Mouse (Mus musculus) left cerebral cortex, adult 11 months (tissue): ENCODE measurements around the gene Hoxb5.

Experiments
- DNase-seq: peaks from one replicate; pipeline ENCODE4 v3.0.0; 2022; ENCODE audit warnings: low spot score

Hoxb5 gene

DNA sequence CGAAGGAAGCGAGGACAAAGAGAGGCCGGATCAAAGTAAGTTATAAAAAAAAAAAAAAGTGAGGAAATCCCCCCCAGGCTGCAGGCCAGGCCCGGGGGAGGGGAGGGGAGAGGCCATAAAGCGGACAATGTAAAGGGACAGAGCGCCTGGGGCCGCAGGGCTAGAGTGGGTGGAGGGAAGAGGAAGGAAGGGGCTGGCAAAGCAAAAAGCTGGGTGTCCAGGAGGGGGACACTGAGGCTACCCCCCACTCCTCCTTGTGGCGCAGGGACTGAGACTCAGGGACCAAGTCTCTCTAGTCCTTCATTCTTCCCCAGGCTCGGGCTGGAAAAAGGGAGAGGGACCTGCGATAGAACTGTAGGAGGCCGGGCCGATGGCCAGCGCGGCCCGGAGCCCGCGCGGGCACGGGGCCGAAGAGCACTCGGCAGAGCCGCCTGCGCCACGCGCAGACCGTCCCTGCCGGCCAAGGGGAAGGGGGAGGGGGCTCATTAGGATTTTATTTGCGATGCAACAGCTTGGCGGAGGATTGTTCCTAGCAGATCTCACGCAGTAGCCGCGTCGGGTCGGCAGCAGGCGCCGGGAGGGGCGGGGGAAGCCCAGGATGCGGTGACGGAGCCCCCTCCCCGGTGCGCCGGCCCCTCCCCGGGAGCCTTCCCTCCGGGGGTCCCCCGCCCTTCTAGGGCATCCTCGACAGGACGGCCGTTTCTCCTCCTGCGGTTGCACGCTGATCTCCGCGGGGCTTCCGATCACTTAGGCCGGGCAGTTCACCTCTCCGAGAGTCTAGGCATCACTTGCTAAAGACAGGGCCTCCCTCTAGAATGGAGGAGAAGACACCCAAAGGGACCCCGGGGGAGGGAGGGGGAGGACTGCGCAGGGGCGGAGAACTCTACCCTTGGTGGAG lies 30.9 kb upstream of the Hoxb5 start:
- DNase-seq: no peak

DNA sequence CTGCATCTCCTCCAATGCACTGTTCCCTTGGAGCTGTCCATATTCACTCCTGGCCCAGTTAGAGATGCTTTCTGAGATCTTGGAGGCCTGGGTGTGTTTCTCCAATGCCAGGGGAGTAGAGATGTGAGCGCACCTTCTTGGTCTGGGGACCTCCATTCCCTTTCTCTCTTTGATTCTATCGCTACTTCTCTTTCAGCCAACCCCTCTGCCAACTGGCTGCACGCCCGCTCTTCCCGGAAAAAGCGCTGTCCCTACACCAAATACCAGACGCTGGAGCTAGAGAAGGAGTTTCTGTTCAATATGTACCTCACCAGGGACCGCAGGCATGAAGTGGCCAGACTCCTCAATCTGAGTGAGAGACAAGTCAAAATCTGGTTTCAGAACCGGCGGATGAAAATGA lies 28.7 kb upstream of the Hoxb5 start:
- DNase-seq: no peak

DNA sequence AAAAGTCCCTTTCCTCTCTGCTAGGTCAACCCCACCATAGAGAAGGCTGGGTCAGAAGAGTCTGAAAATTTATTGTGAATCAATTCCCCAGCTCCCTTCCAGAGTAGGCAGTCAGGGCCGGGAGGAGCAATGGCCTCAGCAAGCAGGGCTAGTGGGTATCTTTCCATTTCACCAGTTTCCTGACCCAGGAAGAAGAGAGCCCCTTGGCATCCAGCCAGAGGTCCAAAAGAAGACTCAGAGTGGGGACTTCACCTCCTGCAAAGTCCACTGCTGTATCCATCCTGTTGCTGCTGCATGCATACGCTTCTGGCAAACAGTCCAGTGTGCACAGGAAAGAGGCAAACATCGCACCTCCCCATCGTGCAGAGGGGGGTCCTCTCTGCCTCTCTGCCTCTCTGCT lies 27.2 kb upstream of the Hoxb5 start:
- no peak for DNase-seq

DNA sequence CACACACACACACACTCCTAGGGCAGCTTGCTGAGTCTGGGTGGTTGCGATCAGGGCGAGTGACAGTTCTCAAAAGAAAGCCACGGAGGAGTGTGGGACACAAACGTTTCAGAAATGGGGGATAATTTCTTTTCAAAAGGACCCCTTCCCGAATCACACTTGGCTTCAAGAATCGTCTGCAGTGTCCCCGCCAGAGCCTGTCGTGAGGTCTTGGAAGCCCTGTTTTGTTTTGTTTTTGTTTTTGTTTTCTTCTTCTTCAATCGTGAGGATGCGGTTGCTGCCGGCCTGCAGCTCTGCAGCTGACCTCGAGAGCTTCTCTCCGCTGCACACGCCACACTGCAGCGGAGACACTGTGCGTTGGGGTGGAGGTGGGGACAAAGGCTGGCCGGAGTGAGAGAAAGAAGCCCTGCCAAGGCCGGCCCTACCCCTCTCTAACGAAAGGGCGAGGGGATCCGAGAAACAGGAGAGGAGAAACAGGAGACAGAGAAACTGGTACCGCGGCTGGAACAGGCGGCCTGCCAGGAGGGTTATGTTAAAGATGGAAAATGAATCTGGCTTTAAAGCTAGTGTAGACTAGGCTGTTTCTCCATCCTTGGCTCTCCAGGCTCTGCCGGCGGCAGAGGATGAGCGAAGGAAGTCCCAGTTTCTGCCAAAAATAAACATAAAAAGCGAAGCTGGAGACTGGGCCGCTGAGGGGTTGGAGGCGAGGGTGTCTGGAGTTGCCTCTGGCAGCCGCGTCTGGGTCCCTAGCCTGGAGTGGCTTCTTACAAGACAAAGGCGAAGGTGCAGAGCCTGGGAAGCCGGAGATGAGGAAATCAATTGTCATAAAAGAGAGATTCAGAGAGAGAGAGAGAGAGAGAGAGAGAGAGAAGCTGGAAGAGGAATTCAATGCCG lies 25.7 kb upstream of the Hoxb5 start:
- DNase-seq: no peak

DNA sequence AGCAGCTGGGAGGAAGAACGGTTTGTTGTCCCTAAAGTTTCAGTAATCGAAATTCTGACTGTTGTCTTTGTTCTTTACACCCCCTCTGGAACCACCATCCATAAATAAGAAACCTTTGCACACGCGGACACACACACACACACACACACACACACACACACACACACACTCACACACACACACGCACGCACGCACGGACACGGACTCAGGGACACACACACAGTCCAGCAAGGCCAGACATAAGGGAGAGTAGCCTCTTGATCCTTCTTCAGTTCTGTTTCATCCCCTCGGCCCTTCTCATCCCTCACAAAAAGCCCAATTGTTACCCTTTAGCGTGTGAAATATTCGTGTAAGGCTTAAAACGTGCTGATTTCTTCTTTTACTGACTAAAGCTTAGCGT lies 24.8 kb upstream of the Hoxb5 start:
- DNase-seq: no peak

DNA sequence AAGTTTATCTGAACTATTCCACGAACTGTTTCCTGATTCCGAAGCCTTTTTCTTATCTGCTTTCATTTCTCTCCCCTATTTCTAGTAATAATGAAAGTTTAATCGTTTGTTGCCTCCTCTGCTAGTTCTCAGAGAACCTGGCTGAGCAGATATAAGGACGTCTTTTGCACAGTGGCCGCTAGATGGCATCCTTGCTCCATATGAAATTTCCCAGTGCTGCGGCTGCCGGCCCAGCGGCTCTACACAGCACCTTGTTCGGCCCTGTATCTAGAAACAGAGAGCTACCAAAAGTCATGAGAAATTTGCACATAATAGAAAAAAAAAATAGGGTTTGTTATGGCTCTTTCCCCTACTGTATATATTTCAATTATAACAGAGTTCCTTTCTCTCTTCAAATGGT lies 24.4 kb upstream of the Hoxb5 start:
- peak; percentile 55 for DNase-seq

DNA sequence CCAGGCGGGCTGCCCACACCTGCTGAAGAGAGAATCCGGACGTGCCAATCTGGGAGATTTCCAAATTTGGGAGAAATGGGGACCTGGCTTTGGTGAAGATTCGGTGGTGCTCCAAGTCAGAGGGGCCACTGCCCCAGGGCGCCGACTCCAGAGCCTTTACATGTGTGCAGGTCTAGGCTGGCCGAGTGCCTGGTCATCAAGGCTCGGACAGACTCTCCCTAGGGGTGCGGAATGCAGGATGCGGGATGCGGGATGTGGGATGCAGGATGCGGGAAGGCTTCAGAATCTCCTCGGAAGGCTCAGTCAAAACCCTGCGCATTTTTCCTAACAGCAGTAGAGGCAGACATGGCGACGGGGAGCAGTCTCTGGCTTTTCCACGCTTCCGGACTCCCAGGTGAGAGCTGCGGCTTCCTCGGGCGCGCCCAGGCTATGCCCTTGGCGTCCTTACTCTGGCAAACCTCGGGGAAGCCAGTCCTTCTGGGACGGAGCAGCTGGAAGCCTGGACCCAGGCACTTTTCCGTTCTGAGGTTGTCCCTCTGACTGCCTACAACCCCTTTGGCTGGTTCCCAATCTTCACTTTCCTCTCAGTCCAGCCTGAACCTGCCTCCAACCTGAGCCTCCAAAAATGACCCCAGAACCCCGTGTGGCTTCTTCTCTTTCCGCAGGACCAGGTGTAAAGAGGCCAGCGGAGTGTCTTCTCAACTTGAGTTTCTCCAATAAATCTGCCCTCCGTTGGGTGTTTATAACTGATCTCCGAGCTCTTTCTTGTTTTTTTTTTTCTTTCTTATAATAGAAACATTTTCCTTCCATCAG lies 23.5 kb upstream of the Hoxb5 start:
- DNase-seq: no peak

DNA sequence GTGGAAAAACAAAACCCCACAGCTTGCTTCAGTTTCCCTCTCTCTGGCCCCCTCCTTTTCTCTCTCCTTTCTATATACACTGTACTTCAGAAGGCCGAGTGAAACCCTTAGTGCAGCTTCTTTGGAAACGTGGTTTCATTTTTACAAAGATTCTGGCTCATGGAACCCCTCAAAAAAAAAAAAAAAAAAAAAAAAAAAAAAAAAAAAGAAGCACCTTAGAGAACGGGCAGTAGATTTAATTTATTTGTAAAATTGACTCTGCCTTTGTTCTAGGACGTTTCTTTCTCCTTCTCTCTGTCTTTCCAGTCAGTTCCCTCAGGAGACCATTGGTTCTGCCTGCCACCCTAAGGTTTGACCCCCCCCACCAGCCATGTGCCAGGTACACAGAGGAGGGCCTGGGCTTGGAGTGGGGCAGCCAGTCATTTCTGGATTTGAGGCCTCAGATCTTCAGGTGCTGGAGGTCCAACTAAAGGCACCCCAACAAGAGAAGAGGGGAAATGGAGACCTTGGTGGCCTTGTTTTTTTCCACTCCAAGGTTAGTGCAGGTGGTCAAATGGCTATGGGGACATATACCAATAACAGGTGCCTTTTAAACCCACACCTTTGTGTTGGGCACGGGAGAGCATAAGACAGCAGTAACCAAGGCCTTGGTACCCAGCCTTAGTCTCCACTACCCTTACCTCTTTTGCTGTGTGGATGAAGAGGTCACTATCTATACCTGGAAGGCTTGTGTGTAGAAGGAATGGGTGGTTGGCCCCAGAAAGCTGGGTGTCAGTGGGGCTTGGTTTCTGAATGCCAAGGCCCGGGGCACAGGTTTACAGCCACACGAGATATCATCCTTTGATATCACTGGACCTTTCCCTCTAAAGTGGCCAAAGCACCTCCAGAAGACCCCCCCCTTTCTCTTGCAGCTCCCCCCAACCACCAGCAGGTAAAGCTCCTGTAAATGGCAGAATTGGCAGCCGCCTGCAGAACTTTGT lies 22.4 kb upstream of the Hoxb5 start:
- no peak for DNase-seq

DNA sequence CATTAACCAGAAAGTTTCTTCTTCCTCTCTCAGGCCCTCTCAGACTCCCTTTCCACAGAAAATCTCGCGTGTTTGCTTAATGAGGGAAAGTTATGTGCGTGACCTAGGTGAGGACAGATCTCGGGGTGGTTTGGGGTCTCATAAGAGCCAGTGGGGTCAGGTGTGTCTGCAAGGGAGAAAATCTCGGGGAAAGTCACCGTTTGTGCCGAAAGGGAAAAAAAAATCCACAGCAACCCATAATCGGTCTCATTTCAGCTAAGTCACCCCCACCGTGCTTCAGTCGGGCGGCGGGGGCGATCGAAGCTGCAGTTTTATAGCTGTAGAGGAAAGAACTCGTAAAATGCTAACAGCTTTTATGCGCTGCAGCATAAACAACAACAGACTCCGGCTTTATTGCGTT lies 21.7 kb upstream of the Hoxb5 start:
- DNase-seq: no peak

DNA sequence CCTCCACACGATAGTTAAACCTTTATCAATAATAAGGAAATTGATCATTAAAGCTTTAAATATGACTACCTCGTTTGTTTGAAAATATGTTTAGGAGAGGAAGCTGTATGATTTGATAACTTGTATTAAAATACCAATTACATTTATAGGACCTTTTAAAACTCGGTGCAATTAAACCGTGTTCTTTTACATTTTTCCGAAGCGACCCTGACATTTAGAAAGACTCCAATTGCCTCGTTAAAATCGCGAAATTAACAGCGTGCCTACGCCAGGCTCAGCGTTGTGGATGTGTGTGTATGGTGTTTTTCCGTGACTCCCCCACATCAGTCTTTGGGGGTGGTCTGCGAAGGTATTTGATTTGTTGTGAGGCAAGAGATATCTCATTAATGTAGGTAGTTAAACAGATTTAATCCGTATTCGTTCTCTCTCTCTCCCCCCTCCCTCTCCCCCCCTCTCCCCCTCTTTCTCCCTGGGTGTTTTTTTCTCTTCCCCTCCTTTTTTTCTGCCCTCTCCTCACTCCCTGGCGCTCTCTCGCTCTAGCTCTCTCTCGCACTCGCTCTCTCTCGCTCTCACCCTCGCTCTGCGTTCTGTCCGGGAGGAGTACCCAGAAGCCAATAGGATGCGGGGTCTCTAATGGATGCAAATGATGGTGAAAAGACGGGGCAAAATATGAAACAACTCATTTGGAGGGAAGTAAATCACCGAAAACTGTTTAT lies 21.1 kb upstream of the Hoxb5 start, which contains the start of gene Hoxb8:
Gene Hoxb8 (plus strand): TSS at position 51 of the 716 bp plus-strand sequence.
- DNase-seq: no peak

DNA sequence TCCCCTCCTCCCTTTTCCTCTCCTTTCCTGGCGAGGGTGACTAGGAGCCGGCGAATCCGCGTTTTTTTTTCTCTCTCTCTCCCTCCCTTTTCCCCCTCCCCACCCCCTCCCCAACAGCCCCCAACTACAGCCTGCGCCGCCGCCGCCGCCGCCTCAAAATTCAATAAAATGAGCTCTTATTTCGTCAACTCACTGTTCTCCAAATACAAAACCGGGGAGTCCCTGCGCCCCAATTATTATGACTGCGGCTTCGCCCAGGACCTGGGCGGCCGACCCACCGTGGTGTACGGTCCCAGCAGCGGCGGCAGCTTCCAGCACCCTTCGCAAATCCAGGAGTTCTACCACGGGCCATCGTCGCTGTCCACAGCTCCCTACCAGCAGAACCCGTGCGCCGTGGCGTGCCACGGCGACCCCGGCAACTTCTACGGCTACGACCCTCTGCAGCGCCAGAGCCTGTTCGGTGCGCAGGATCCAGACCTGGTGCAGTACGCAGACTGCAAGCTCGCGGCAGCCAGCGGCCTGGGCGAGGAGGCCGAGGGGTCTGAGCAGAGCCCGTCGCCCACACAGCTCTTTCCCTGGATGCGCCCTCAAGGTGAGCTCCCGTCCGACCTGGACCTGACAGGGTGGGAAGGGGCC lies 20.2 kb upstream of the Hoxb5 start:
- DNase-seq: no peak

DNA sequence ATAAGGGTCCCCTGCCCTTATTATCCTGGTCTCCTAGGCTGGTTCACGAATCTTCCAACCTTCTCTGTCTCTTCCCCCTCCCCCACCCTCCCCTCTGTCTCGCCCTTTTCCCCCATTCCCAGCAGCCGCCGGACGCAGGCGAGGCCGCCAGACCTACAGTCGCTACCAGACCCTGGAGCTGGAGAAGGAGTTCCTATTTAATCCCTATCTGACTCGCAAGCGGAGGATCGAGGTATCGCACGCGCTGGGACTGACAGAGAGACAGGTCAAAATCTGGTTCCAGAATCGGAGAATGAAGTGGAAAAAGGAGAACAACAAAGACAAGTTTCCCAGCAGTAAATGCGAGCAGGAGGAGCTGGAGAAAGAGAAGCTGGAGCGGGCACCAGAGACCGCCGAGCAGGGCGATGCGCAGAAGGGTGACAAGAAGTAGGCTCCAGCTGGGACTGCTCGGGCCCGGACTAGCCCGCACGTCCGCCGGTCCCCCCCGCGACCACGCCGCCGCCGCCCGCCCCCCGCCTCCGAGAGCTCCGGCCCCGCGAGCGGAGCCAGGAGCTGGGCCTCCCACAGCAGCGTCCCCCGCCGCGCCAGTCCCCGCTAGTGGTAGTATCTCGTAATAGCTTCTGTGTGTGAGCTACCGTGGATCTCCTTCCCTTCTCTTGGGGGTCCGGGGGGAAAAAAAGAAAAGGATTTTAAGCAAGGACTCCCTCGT lies 18.9 kb upstream of the Hoxb5 start:
- DNase-seq: no peak

DNA sequence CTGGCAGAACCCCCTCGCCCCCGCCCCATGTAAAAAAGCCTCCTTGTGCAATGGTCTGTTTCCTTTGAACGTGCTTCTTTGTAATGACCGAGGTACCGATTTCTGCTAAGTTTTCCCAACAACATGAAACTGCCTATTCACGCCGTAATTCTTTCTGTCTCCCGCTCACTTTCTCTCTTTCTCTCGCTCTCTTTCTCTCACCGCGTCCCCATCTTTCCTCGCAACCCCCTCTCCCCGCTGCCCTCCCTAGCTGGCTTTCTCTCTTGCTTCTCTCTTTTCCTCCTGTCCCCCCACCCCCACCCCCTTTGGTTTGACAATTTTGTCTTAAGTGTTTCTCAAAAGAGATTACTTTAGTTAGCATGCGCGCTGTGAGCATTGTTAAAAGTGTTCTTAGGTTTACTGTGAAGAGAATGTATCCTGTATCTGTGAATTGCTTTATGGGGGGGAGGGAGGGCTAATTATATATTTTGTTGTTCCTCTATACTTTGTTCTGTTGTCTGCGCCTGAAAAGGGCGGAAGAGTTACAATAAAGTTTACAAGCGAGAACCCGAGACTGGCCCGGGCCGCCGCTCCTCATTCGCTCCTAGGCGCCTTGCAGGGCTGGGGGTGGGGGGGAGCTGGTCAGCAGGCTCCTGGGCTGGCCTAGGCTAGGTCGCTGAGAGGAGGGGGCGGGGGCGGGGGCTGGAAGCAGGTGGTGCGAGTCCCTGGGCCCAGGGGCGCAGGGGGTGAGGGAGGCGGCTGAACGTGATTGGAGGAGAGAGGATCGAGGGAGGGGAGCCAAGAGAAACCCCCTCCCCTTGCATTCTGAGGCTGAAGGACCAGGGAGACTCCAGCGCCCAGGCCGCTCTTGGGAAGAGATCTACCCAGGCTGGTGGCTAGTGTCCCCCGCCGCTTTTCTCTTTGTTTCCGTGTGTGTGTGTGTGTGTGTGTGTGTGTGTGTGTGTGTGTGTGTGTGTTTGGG lies 18.1 kb upstream of the Hoxb5 start:
- DNase-seq: no peak

DNA sequence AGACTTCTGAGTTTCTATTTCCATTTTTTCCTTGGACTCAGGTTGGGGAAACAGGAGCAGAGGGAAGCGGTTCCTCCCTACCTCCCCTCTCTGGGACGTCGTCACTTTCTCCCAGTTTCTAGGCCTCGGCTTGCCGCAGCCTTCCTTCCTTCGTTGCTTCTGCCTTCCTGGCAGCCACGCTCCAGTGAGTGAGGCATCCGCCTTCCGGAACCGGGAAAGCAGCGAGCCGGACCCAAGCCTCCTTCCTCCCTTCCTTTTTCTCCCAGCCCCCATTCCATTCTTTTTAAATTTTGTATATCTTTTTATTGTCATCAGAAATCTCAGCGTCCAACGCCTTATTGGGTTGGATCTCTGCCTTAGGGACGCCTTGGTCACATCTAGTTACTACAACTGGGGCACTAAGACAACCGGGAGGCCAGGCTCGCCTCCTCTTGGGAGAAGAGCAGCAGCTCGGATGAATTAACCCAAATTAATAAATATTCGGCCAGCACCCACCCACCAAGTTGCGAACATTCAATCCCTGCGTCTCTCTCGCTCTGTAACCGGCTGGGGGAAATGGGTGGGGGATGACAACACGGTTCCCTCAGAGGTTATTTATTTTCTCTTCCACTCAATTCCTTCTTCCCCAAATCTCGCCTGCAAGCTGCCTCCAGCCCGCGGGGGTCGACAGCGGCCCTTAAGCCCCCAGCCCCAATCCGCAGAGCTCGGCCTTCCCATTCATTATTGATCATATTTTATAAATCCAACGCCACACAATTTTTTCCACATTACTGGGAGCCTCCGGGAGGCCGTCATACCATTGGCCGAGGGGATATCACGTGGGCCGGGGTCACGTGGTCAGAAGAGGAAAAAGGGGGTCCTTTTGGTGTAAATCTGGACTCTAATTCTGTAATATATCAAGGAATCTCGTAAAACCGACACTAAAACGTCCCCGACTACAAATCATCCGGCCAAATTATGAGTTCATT lies 17.1 kb upstream of the Hoxb5 start, which contains the start of gene Hoxb7:
Gene Hoxb7 (plus strand): TSS at position 853 of the 968 bp plus-strand sequence.
- DNase-seq: no peak

DNA sequence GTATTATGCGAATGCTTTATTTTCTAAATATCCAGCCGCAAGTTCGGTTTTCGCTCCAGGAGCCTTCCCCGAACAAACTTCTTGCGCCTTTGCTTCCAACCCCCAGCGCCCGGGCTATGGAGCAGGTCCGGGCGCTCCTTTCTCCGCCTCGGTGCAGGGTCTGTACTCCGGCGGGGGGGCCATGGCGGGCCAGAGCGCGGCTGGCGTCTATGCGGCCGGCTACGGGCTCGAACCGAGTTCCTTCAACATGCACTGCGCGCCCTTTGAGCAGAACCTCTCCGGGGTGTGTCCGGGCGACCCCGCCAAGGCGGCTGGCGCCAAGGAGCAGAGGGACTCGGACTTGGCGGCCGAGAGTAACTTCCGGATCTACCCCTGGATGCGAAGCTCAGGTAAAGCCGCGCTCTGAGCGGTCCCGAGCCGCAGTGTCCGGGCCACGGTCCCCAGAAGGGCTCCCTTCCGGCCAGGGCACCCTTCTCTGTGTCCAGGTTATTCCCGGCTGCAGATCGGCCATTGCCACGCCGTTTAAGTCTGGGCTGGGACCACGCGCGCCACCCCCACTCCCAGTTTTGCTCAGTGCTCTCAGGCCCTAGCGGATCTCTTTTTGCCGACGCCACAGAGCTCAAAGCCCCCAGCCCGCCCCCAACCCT lies 16.3 kb upstream of the Hoxb5 start:
- DNase-seq: no peak

DNA sequence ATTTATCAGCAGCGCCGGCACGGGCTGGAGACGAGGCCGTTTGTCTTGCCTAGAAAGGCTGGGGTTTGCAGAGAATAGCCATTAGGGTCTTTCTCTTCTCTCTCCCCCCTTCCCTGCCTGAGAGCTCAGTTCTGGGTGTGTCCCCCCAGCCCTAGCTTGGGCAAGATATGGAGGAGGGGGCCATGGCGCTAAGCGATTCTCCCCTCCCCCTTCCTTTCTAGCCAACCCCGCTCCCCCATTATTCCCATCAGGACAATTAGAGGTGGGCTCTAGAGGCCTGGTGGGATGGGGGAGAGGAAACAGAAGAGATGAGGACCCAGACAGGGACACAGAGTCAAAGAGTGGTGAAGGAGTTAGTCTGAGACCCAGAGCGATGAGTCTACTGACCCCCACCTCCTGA lies 15.7 kb upstream of the Hoxb5 start:
- no peak for DNase-seq
